17 mouse cellular contexts compared by ENCODE assay signal in genomic region chr9:86976896-86977295, GRCm38 (mm10). TPM values are rescaled to one million over a fixed set of nuclear protein-coding genes. Genes with fewer than 3 reads are reported as not detected.
DNase-seq lines count a peak whose midpoint lies in the region; ATAC-seq and TF ChIP-seq lines count a peak whose summit lies in the region.
"Had no signal": no experiment of that assay in that cellular context is flagged by ENCODE, and none has a peak within 500 bp of the region (broad histone marks: within the 10 kb centered on the region; RNA-seq: fewer than 3 reads in every experiment).

No protein-coding gene starts in this region.

- no peak overlapping the region for H3K27ac ChIP-seq in hindbrain, postnatal 0 days
- no peak overlapping the region for H3K27ac ChIP-seq in hindbrain, embryonic 14.5 days
- no peak overlapping the region for H3K27ac ChIP-seq in embryonic facial prominence, embryonic 10.5 days (replicated peaks)
- H3K27ac ChIP-seq: kidney, postnatal 0 days; limb, embryonic 10.5 days; liver, embryonic 14.5 days; midbrain, embryonic 12.5 days; stomach, embryonic 15.5 days had no signal

- peak; percentile 63 for DNase-seq in hindbrain, postnatal 0 days (ENCODE audit: low spot score)
- DNase-seq in hindbrain, embryonic 14.5 days (ENCODE audit: low spot score): no peak
- peak; percentile 50 for DNase-seq in adipocyte (ENCODE audit: low spot score)
- DNase-seq in adrenal gland, postnatal 36 days: peak; percentile 5 to 18
- peak; percentile 92 for DNase-seq in cerebellum, adult 9-11 months
- no peak for DNase-seq in embryonic facial prominence, embryonic 10.5 days (ENCODE audit: low spot score)
- no peak for DNase-seq in thymus, postnatal 10 days (ENCODE audit: low spot score in 2 of 2)
- no peak for DNase-seq in kidney, postnatal 36 days
- DNase-seq: heart, adult 11 months; thymus, postnatal 14 days had no signal

- H3K4me3 ChIP-seq in hindbrain, postnatal 0 days (ENCODE audit: low read length): no peak overlapping the region
- no peak overlapping the region for H3K4me3 ChIP-seq in hindbrain, embryonic 14.5 days (replicated peaks; ENCODE audit: low read length)
- H3K4me3 ChIP-seq in embryonic facial prominence, embryonic 10.5 days: no peak overlapping the region
- H3K4me3 ChIP-seq: limb, embryonic 10.5 days; midbrain, embryonic 12.5 days; stomach, embryonic 15.5 days had no signal

- no peaks in the 10 kb centered on the region for H3K27me3 ChIP-seq in hindbrain, postnatal 0 days (ENCODE audit: insufficient read depth, low read length)
- no peaks in the 10 kb centered on the region for H3K27me3 ChIP-seq in hindbrain, embryonic 14.5 days (ENCODE audit: control insufficient read depth, insufficient read depth, low read length)
- no peaks in the 10 kb centered on the region for H3K27me3 ChIP-seq in embryonic facial prominence, embryonic 10.5 days (replicated peaks; ENCODE audit: low read depth, poor library complexity, severe bottlenecking)
- H3K27me3 ChIP-seq: midbrain, embryonic 12.5 days; stomach, embryonic 15.5 days had no signal

- H3K9ac ChIP-seq in hindbrain, postnatal 0 days (replicated peaks; ENCODE audit: low read length): no peak overlapping the region
- H3K9ac ChIP-seq in hindbrain, embryonic 14.5 days: no peak overlapping the region
- H3K9ac ChIP-seq: liver, embryonic 14.5 days; midbrain, embryonic 12.5 days; stomach, embryonic 15.5 days had no signal

- no peak for ATAC-seq in hindbrain, postnatal 0 days
- no peak for ATAC-seq in hindbrain, embryonic 14.5 days (ENCODE audit: low FRiP score)

- WGBS in hindbrain, postnatal 0 days: 78% methylated on average over 4 of the region's 4 CpGs
- 84% methylated on average over 4 of the region's 4 CpGs for whole genome bisulfite sequencing in hindbrain, embryonic 14.5 days
- 85% methylated on average over 4 of the region's 4 CpGs for WGBS in embryonic facial prominence, embryonic 10.5 days

- H3K36me3 ChIP-seq in hindbrain, postnatal 0 days (ENCODE audit: insufficient read depth, low read length): no peaks in the 10 kb centered on the region
- H3K36me3 ChIP-seq in hindbrain, embryonic 14.5 days (replicated peaks; ENCODE audit: control insufficient read depth, insufficient read depth): no peaks in the 10 kb centered on the region
- no peaks in the 10 kb centered on the region for H3K36me3 ChIP-seq in embryonic facial prominence, embryonic 10.5 days (replicated peaks)
- H3K36me3 ChIP-seq: limb, embryonic 10.5 days; midbrain, embryonic 12.5 days; stomach, embryonic 15.5 days had no signal

- no peak for TF ChIP-seq CTCF in hindbrain, postnatal 0 days (IDR thresholded peaks at IDR 0.05; ENCODE audit: low read depth)

- H3K9me3 ChIP-seq in hindbrain, postnatal 0 days (ENCODE audit: low read length): no peaks in the 10 kb centered on the region
- no peaks in the 10 kb centered on the region for H3K9me3 ChIP-seq in hindbrain, embryonic 14.5 days (ENCODE audit: control insufficient read depth, low read length)
- no peaks in the 10 kb centered on the region for H3K9me3 ChIP-seq in embryonic facial prominence, embryonic 10.5 days
- H3K9me3 ChIP-seq: limb, embryonic 10.5 days; midbrain, embryonic 12.5 days; stomach, embryonic 15.5 days had no signal

- no peaks in the 10 kb centered on the region for H3K4me1 ChIP-seq in hindbrain, postnatal 0 days (ENCODE audit: insufficient read depth, low read length)
- no peaks in the 10 kb centered on the region for H3K4me1 ChIP-seq in hindbrain, embryonic 14.5 days (replicated peaks; ENCODE audit: control insufficient read depth, insufficient read depth, low read length)
- peaks cover 10% of the 10 kb centered on the region for H3K4me1 ChIP-seq in embryonic facial prominence, embryonic 10.5 days
- H3K4me1 ChIP-seq: midbrain, embryonic 12.5 days; stomach, embryonic 15.5 days had no signal

- H3K4me2 ChIP-seq in hindbrain, postnatal 0 days (ENCODE audit: low read depth, low read length): no peak overlapping the region
- H3K4me2 ChIP-seq in hindbrain, embryonic 14.5 days (replicated peaks): no peak overlapping the region
- H3K4me2 ChIP-seq: midbrain, embryonic 12.5 days; stomach, embryonic 15.5 days had no signal

RNA-seq across cellular contexts. Expression of gene Ripply2, which starts 38.4 kb away (rescaled TPM):
- 1.8 and 4.2 TPM in 2 replicates for total RNA-seq in hindbrain, postnatal 0 days (2014; rRNA removed)
- polyA plus RNA-seq in hindbrain, postnatal 0 days (2015; fragmentation: Nextera tagmentation; extraction: Ambion mirVana): 15.0 and 16.0 TPM in 2 replicates
- polyA plus RNA-seq in hindbrain, embryonic 14.5 days (2014; fragmentation: Nextera tagmentation; extraction: Ambion mirVana): 8.5 and 8.8 TPM in 2 replicates
- total RNA-seq in adrenal gland, postnatal 36 days (2021): 1 to 10 TPM in 1 of 2 experiments, under 1 TPM in 1; 0.73 to 1.3 TPM
- 0.67 TPM in 1 of 2 replicates, not detected in the other for polyA plus RNA-seq in embryonic facial prominence, embryonic 10.5 days (2016; fragmentation: Nextera tagmentation; extraction: Ambion mirVana)
- total RNA-seq: heart, postnatal 14 days had no signal
- polyA plus RNA-seq: liver, embryonic 14.5 days; small intestine, adult 2 months had no signal

RNA-seq across cellular contexts. Expression of gene Cyb5r4, which starts 44.9 kb away (rescaled TPM):
- 25.1 and 27.5 TPM in 2 replicates for total RNA-seq in hindbrain, postnatal 0 days (2014; rRNA removed)
- polyA plus RNA-seq in hindbrain, postnatal 0 days (2015; fragmentation: Nextera tagmentation; extraction: Ambion mirVana): 42.2 and 46.6 TPM in 2 replicates
- 59.9 and 63.6 TPM in 2 replicates for polyA plus RNA-seq in hindbrain, embryonic 14.5 days (2014; fragmentation: Nextera tagmentation; extraction: Ambion mirVana)
- 10 to 100 TPM; 43.1 to 44.2 TPM for total RNA-seq in adrenal gland, postnatal 36 days (2021)
- 70.9 and 72.8 TPM in 2 replicates for polyA plus RNA-seq in embryonic facial prominence, embryonic 10.5 days (2016; fragmentation: Nextera tagmentation; extraction: Ambion mirVana)

Comparison
In these comparisons a context has a peak if more than half of its experiments do, and no peak if none do; other contexts are left out.
1. DNase-seq: peak in hindbrain, postnatal 0 days (single experiment), adipocyte (single experiment), adrenal gland, postnatal 36 days (2 of 2) and cerebellum, adult 9-11 months (single experiment); none in hindbrain, embryonic 14.5 days (single experiment), embryonic facial prominence, embryonic 10.5 days (single experiment), thymus, postnatal 10 days (0 of 2) and kidney, postnatal 36 days (0 of 2).